Mouse (Mus musculus) adrenal gland, adult (tissue): ENCODE results near the gene Syp.
A peak's percentile ranks its signal among the peaks of the same experiment; 100 is the strongest.

Experiments used
- DNase-seq, 2 experiments: peaks; one replicate each; pipeline ENCODE4 v3.0.0; 2022 to 2023; ENCODE audit warnings: low spot score in 1 of 2; ENCODE audit not compliant: inconsistent age in 2 of 2

Gene Syp

DNA sequence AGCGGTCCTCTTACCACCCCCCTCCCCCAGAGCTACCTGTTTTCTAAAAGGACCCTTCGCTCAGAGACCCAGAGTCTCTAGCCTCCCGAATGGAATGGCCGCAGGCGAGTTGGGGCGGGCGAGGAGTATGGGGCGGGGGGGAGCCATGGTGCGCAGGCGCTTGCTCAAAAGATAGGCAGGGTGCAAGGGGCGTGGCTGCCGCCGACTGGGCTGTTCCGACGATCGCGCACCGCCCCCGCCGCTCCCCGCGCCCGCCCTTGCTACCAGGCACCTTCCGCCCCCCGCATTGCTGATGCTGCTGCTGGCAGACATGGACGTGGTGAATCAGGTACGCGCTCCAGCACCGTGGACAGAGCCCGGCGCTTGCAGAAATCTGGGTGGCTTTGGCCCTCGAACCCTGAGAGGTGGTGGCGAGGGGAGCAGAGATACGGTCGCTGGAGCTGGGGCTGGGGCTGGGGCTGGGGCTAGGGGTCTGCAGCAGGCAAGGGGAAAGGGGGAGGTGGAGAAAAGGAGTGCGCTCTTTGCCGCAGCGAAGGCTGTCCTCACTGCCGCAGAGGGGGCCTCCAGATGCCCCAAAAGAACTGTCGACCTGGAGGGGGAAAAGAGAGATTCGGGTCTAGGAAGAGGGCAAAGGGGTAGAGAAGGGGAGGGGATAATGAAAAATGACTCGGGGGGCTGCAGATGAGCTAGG, at the start of gene Syp:
Gene Syp (plus strand): TSS at position 71 of the 691 bp plus-strand sequence.
- DNase-seq: peak; percentile 86 to 92

DNA sequence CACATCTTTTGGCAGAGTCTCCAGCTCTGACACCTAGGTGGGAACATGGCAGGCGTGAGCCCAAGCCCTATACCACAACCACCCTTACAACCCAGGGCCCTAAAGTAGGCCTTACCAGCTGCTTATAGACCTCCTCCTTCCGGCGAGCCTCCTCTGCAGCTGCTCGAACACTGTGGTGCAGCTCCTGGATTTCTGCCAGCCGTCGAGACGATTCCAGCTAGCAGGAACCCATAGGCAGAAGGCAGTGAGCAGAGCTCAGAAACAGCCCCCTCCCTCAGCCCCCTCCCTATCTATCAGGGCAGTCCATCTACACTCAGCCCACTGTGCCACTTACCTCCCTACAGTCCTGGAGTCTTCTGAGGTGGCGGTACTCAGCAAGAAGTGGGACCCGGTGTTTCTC, 42.9 kb upstream of the Syp start:
- no peak for DNase-seq

DNA sequence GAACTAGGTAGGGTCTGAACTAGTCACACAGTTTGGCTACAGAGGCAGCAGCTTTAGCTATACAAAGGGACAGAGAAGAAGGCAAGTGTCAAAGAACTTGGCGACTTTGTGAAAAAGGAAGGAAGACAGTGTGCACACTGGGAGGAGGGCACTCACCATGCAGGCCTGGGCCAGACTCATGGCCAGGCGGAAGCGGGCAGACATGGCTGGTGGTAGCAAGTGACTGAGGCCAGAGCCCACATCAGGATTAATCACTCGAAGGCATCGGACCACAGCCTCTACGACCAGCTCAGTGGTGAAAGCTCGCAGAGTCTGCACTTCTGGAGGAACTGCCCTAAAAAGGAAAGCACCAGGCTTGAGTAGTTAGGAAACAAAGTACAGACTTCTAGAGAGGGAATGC, 34.3 kb upstream of the Syp start:
- DNase-seq: peak in 1 of 2 experiments; percentile 42

DNA sequence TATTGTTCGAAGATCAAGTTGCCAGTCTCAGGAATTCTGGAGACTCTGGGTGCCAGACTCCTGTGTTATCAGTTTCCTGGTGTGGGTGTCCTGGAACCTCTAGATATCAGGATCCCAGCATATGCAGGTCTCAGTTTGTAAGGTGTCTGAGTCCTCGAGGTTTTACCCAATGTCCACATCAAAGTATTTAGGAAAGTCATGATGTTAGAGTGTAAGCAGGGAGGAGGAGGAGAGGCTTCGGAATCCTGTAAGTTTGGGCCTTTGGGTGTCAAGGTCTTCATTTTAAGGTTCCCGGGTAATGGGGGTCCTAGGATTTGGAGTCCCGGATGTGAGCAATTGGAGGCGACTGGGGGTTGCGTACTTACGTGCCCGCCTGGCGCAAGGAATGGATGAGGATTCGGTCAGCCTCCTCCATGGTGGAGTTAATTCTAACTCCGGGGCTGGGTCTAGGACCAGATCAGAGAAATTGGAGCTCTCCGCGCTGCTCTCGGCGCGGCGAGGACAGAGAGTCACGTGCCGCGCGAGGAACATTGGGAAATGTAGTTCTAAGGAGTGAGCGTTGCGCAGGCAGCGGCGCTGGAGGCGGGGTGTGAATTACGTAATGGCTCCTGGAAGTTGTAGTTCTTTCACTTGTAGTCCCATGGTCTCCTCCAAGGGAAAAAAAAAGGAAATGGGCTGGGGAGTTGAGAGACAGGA, 33.2 kb upstream of the Syp start, which contains the start of gene Ccdc22:
Gene Ccdc22 (minus strand): TSS at position 639 of the 696 bp plus-strand sequence.
- peak; percentile 86 to 92 for DNase-seq

DNA sequence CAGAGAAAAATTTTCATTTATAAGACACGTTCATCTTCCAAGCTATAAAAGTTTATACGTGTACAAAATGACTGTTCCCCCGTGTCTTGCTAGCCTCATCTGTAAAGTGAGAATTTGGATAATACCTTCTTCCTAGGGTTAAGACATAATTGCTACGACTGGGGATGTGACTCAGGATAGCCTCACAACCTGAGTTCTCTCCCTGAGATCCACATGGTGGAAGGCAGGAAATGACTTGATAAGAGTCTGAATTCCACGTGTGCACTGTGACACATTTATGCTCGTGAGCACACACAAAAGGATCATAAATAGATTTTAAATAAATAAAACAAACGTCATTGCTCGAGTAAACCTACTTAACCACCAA, 32.7 kb upstream of the Syp start:
- no peak for DNase-seq

DNA sequence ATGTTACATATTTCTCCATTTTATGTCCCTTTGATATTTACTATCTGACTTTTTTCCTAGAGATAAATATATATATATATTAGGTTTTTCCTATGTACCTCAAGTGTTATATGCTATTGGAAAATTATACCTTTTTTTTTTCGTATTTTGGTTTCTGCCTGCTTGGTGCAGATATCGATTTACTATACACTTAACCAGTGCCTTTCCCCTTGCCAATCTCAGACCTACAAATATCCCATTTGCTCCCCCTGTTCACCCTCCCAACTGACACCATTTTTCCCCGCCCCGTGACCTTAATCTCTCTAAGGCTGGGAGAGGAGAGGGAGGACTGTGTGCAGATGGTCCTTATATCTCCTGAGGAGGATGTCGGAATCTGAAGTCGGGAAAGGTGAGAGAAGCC, 31.5 kb upstream of the Syp start, which contains the start of gene Cacna1f:
Gene Cacna1f (plus strand): TSS at position 301 of the 400 bp plus-strand sequence.
- no peak for DNase-seq

DNA sequence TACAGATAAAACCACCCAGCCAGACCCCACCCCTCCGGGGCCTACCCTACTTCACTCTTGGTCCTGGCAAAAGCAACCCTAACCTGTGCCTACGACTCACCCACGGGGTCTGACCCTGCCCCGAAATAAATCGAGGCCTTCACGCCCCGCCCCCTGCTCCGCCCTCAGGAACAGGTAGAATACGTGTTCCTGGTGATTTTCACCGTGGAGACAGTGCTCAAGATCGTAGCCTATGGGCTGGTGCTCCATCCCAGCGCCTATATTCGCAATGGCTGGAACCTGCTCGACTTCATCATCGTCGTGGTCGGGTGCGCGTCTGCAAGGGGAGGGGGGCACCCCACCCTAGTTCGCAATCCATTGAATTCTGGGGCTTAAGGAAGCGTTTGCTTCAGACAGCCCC, 28.2 kb upstream of the Syp start:
- no peak for DNase-seq

DNA sequence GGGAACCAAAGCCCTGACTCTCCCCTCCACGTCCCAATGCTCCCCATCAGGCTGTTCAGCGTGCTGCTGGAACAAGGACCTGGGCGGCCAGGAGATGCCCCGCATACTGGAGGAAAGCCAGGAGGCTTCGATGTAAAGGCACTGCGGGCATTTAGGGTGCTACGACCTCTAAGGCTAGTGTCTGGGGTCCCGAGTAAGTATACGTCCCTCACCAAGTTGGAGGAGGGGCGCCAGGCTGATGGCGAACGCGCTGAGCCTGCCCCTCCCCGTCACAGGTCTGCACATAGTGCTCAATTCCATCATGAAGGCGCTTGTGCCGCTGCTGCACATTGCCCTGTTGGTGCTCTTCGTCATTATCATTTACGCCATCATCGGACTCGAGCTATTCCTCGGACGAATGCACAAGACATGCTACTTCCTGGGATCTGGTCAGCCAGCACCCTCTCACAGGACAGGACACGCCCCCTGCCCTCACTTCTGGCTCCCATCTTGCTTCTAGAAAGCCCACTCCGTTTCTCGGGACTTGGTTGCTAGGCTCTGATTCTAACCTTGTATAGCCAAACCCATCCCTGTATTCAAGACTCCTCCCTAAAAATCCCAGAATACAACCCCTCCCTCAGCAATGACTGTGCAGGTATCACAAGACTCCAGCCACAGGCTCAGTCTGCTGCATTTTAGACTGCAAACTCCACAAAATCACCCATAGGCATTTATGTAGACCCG, 27.6 kb upstream of the Syp start:
- DNase-seq: no peak

DNA sequence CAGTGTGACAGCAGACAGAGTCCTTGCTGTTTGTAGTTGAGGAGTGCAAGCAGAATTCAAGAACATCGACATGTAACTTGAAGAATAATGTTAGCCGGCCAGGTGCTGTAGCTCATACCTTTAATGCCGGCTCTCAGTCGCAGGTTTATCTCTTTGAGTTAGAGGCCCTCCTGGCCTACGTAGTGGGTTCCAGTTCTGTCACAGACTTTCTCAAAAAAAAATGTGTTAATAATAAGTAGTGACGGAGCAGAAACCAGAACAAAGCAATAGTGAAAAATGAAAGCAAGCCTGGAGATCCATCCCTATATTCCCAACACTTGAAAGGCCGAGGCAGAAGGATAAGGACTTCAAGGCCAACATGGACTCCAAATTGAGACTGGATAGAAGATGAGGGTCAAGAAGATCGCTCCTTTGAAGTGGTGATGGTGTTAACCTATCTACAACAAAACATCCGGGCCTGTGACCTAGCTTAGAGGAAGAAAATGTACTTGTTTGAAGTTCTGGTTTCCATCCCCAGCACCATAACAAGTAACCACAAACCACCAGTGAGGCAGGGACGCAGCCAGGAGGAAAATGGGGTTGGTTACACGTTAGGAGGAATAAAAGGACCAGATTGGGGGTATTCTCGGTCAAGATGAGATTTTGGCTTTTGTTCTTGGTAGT, 20.3 kb upstream of the Syp start:
- DNase-seq: no peak

DNA sequence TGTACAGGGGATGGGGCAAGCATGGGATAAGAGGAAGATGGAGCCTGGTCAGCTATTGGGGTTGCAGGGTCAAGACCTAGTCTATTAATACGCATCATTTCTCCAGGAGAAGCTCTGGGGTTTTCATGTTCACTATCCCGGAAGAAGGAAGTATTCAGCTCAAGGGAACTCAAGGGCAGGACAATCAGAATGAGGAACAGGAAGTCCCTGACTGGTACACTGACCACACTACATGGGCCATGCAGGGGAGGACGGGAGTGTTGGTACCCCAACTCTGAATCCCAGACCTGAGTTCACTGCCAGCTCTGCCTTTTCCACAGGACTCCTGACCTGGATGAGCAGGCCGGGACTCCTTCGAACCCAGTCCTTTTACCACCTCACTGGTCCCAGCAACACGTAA, 5.7 kb upstream of the Syp start:
- DNase-seq: no peak

DNA sequence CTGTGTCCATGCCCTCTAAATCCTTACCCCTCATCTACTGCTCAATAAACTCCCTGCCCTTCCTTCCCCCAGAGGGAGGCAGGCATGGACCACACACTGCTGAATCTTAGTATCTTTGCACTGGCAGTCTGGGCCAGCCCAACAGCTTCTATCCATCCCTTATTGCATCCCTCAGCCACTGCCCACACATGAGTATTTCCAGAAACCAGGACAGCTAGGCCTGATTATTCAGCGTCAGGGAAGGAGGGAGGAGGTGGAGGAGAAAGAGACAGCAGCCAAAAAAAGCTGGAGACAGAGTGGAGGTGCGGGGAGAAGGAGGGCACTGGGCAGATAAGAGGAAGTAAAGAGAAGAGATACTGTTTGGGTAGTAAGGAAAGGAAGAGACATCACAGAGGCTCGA, 3.2 kb upstream of the Syp start:
- DNase-seq: no peak

DNA sequence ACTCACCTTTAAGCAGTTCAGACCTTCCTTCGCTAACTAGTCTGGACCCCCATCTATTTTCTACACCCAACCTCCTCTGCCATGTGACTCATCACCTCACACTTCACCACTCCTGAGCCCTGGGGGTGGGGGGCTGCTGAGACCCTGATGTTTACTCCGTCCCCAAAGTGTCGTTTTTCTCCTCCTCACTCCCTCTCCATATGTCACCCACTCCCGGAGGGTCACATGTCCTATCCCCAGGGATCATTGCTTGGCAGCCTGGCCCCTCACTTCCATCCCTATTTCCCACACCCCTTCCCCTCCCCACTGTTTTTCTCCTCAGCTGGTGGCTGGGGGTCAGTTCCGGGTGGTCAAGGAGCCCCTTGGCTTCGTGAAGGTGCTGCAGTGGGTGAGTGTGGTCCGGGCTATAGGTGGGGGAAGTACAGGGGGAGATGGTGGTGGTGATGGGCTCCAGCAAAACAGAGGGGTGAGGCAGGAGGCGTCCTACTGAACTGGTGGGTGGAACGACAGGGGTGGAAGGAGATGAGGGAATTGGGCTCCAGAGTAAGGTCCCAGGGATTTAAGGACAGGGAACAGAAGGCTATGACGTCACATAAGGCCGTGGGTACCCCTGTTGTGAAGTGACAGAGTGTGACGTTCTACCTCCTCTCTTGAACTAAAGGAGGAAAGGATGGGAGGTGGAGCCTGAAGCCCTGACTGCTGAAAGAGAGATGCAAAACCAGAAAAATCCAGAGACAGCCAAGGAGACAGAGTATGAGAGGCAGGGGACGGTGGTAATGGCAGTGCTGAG, 1.5 kb downstream of the Syp start:
- no peak for DNase-seq

DNA sequence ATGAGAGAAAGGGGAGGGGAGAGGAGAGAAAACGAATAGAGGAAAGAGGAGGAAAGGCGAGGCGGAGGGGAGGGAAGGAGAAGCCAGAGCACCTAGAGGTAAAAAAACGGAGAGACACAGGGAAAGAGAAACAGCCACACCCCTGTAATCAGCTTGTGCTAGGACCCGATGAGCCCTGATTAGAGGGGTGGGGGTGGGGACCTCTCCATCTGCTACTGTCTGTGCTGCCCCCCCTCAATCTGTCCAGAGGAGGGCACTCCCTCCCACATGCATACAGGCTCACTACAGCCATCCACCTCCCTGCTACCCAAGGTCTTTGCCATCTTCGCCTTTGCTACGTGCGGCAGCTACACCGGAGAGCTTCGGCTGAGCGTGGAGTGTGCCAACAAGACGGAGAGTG, 2.5 kb downstream of the Syp start:
- DNase-seq: no peak

DNA sequence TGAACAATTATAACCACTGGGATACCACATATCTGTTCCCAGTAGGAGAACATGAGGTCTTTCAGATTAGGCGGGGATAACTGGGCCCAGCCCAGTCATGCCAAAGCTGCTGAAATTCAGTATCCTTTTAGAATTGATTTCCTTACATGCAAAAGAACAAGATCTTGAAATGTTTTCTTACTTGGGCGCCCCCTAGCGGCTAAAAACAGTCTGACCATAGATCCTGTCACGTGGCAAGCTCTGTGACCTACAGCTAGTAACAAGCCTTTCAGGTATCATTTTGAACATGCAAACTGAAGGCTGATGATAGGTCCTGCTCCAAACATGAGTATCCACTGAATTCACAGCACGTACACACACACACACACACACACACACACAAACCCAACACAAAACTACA, 7.1 kb downstream of the Syp start:
- peak; percentile 72 to 94 for DNase-seq

DNA sequence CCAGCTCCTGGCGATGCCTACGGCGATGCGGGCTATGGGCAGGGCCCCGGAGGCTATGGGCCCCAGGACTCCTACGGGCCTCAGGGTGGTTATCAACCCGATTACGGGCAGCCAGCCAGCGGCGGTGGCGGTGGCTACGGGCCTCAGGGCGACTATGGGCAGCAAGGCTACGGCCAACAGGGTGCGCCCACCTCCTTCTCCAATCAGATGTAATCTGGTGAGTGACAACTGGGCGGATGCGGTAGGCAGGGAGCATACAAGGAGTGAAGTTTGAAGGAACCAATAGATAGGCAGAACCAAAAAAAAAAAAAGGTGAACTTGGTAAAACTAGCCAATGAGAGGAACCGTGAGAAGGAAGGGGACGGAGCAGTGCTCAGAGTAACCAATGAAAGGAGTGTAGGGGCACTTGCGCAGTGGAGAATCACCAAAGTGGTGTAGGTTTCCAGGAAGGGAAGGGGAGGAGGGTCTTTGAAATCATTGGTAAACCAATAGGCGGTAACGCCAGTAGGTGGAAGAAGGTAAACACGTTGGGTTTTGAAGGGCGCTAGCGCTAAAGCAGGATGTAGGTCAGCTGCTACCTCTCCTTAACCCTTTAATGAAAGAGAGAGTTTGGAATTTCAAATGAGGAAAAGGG, 10.5 kb downstream of the Syp start:
- peak; percentile 88 to 93 for DNase-seq

DNA sequence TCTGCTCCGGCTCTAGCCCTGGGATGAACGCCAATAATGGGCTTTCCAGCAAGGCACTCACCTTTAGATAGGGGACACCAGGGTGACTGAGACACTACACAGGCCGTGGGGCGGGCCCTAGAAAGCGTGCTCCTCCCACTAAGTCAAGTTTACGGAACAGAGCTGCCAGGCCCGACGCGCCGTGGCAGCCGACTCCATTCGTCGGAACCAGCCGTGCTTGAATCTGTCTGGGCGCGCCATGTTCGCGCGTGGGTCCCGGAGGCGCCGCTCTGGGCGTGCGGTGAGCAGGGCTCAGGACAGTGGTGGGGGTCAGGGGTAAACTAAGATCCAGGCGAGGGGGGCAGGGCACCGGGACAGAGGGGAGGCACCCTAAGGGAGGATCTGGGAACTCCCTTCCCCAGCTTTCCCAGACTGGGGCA, 19.0 kb downstream of the Syp start, which contains the start of gene Prickle3:
Gene Prickle3 (plus strand): TSS at position 40 of the 419 bp plus-strand sequence.
- peak; percentile 74 to 86 for DNase-seq

DNA sequence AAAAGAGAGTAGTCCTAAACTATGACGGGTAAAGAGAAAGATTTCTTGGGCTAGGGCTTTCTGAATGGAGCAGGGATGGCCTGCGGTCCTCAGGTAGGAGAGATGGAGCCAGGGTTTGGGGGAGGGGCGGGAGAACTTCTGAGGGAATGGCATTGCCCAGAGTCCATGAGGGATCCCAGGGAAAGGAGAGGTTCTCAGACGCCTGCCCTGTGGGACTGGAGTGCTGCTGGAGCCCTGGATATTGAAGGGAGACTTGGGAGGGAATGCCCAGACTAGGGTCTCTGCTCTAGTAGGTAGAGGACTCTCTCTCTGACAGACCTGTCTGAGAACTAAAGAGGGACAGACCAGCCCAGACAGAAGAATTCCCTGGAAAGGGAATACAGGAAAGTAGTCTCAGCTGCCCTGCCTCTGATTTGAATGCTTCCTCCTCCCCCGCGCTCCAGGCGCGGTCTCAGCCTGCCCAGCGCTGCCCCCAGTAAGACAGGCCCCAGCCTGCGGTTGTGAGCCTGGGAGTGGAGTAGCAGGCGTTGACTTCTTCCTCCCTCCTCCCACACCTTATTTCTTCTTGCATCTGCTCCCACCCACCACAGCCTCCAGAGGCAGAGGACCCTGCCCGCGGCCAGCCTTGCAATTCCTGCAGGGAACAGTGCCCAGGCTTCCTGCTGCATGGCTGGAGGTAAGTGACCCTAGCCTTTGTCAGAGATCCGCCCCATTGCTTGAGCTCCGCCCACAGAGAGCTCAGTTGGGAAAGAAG, 19.9 kb downstream of the Syp start:
- peak; percentile 68 to 82 for DNase-seq

DNA sequence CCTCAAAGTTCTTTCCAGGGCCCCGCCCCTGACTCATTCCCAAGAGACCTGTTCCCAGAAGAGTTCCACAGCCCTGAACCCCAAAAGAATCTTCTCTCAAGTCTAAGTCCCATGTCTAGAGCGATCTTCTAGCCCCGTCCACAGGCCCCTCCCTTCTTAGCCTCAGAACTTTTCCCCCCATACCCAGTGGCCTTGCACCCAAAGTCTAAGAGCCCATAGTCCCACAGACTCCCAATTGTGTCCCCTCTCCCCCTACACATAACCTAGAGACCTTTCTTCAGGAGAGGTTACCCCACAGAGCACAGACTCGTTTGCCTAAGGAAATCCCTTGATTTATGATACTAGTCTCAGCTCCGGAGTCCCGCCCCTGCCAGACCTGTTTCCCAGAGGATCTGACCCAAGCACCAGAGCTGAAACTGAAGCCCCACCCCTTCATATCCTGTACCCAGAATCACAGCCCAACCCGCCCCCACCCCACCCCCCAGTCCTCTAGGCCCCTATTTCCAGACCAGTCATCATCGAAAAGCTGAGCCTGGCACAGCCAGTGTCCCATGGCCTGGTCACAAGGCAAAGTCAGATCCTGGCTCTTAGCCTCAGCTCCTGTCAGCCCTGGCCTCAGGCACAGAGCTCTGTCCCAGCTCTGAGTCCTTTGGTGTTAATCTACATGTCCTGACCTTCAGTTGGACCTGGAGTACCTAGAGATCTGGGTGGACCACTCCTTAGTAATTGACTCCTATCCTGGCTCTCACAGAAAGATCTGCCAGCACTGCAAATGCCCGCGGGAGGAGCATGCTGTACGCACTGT, 20.7 kb downstream of the Syp start:
- no peak for DNase-seq

DNA sequence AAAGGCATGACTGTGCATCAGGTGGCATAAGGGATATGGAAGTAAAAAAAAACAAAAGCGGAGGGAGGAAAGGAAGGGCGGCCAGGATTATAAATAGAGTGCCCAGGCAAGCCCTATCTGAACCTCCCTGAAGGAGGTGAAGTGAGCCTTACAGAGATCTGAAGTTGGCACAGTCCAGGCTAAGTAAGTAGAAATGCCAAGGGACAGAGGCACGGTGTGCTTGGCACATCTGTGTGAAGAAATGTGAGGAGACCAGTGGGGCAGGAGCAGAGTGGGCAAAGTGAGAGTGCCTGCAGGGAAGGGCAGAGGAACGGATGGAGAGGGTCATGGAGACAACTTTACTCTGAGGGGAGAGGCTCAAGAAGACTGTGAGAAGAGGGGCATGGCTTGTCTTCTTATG, 22.8 kb downstream of the Syp start:
- DNase-seq: no peak
